Mouse (Mus musculus) cerebellum, adult 2 months (tissue): ENCODE measurements around the gene Gm45623. TPM values are rescaled to one million over a fixed set of nuclear protein-coding genes. Genes with fewer than 3 reads are reported as not detected.
A peak's percentile ranks its signal among the peaks of the same experiment; 100 is the strongest.

Source experiments
- DNase-seq, 2 experiments: peaks; one replicate each; pipeline ENCODE4 v3.0.0; 2021
- H3K27ac ChIP-seq: fragments of 200-500 bp; 2 replicates; pipeline ENCODE4 v1.5.1; 2012; ENCODE audit warnings: low read length, control low read depth, inconsistent platforms; ENCODE audit not compliant: insufficient read depth
- H3K27me3 ChIP-seq: fragments of 200-500 bp; 2 replicates; pipeline ENCODE4 v1.6.1; 2012; ENCODE audit warnings: inconsistent platforms, mild to moderate bottlenecking, low read length, moderate library complexity; ENCODE audit not compliant: control insufficient read depth, insufficient read depth
- H3K4me1 ChIP-seq: fragments of 200-500 bp; 2 replicates; pipeline ENCODE4 v1.6.1; 2011; ENCODE audit warnings: low read length; ENCODE audit not compliant: control insufficient read depth, insufficient read depth
- H3K4me3 ChIP-seq: fragments of 200-500 bp; replicated peaks from 2 replicates; pipeline ENCODE3; 2011; ENCODE audit warnings: mild to moderate bottlenecking, low read depth, low read length, control low read depth; ENCODE audit not compliant: insufficient read depth
- CTCF ChIP-seq: fragments of 200-500 bp; IDR thresholded peaks from 2 replicates; pipeline ENCODE4 v1.5.1; 2011; ENCODE audit warnings: low read depth, mild to moderate bottlenecking, control low read depth, low read length, moderate library complexity, borderline replicate concordance; ENCODE audit not compliant: insufficient read depth
- POLR2A ChIP-seq: fragments of 200-500 bp; IDR thresholded peaks from 2 replicates; pipeline ENCODE4 v1.6.1; 2011; ENCODE audit warnings: low read length, control low read depth, borderline replicate concordance; ENCODE audit not compliant: insufficient read depth
- WGBS: fragments of 180-500 bp; shearing (Covaris S2); methylation state at CpG from one replicate; pipeline ENCODE4 v1.1.7; 2018; 5-methylcytosine and 5-hydroxymethylcytosine counted together
- polyA plus RNA-seq: library from polyadenylated mRNA; depleted of rRNA; stranded (reverse); fragments of >200 nt; gene quantifications from 2 replicates; pipeline ENCODE4 v1.2.3, GENCODE M21; 2012

Gm45623 gene
- polyA plus RNA-seq, 1 experiment, result 1.6 TPM

DNA sequence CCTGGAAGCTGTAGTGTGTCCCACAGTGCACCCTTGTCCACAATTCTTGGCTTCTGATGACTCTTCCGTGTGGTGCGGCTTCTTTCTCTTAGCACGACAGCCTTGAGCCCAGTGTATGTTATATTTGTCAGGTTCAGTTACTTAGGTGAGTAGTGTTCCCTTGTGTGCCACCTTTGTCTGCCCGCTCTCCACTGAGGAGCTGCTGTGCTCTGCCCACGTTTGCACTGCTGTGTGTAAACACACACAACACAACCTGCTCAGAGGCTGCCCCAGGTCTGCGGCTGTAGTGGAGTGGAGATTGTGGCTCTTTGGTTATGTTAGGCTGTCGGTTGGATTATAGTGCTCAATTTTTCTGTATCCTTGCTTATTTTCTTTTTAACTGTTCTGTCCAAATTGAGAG lies 24.6 kb downstream of the Gm45623 start:
- WGBS, result 97% methylated on average over 7 of the region's 7 CpGs
- no peak for TF ChIP-seq POLR2A
- no peak for TF ChIP-seq CTCF
- H3K27me3 ChIP-seq, result no peaks in the 10 kb centered on the region
- DNase-seq, result no peak
- no peaks in the 10 kb centered on the region for H3K4me1 ChIP-seq
- H3K4me3 ChIP-seq, result no peak overlapping the region
- H3K27ac ChIP-seq, result no peak overlapping the region

DNA sequence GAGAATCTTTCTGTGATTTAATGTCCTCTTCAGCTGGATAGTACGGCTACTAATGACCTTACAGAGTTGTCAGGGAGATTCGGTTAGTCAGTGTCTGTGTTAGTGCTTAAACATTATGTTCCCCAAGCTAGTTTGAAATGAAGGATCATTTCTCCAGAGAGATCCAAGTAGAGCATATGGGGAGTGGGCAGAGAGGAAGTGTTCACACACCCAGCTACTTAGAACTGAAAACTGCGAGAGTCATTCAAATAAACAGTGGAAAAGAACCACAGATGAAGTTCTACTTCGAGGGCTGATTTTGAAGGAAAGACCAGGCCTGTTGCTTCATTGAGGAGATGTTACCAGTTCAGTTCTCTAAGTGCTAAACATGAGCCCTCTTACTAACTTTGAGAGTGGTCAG lies 27.1 kb downstream of the Gm45623 start:
- Histone ChIP-seq H3K27me3 (no peaks in the 10 kb centered on the region), H3K4me1 (no peaks in the 10 kb centered on the region), H3K4me3 (no peak overlapping the region), H3K27ac (no peak overlapping the region)
- no peak for TF ChIP-seq CTCF
- no peak for TF ChIP-seq POLR2A
- 79% methylated on average over 4 of the region's 4 CpGs for WGBS
- no peak for DNase-seq

DNA sequence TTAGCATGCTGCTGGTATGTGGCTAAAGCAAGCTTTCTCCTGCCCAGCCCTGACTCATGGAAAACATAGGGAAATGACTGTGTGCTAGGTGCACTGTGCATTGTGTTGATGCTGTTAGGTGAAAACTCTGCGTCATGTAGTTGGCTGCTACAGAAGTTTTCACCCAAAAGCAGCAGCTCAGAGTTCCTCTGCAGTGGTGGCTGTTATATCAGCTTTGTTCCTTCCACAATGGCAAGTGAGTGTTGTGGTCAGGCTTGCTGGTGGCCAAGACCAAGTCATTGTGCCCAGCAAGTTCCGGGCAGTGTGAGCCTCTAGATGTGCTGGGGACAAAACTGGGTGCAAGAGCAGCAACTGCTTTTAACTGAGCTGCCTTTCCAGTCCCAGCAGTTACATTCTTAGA lies 41.4 kb downstream of the Gm45623 start:
- Histone ChIP-seq H3K27me3 (no peaks in the 10 kb centered on the region), H3K4me1 (peaks cover 12% of the 10 kb centered on the region), H3K4me3 (no peak overlapping the region), H3K27ac (no peak overlapping the region)
- TF ChIP-seq CTCF (no peak), POLR2A (no peak)
- no peak for DNase-seq
- WGBS, result 91% methylated on average over 2 of the region's 2 CpGs

DNA sequence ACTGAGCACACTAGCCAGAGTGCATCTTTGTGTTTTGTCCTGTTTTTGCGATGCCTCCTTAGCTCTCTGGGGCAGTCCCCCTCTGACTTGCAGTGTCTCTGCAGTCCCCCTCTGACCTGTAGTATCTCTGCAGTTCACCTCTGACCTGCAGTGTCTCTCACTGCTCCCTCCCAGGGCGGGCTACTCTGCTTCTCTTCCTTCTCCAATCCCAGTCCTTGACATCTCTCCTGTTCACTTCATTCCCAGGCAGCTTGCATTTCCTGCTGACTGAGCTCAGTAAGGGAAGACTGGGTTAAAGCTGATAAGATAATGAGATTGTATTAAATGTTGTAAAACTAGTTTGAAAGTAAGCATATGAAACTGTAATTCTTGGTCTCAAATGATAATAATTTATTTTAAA lies 43.0 kb downstream of the Gm45623 start:
- DNase-seq, result no peak
- no peak overlapping the region for H3K27ac ChIP-seq
- TF ChIP-seq CTCF (no peak), POLR2A (no peak)
- WGBS, result 50% methylated on average over 2 of the region's 2 CpGs
- H3K4me3 ChIP-seq, result no peak overlapping the region
- H3K27me3 ChIP-seq, result no peaks in the 10 kb centered on the region
- H3K4me1 ChIP-seq, result peaks cover 18% of the 10 kb centered on the region

DNA sequence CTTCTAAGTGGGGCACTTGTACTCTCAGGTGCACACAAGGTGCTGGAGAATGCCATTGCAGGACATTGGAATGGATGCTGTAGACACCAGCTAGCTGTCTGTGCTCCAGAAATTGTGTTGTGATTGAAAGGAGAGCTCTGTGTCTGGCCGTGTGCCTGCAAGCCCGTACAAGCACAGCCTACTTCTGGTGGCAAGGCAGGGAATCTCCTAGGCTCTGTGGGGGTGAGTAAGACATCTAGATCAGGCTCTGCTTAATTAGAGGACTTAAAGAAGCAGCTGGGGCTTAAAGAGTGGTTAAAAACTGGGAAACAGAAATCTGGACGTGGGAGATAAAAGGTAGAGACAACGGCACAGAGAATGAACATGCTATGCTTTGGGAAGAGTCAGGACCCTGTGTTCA lies 46.0 kb downstream of the Gm45623 start:
- no peak for TF ChIP-seq POLR2A
- TF ChIP-seq CTCF, result no peak
- Histone ChIP-seq H3K4me1 (peaks cover 22% of the 10 kb centered on the region), H3K27ac (no peak overlapping the region), H3K27me3 (no peaks in the 10 kb centered on the region), H3K4me3 (no peak overlapping the region)
- no peak for DNase-seq
- 25% methylated on average over 4 of the region's 4 CpGs for WGBS

DNA sequence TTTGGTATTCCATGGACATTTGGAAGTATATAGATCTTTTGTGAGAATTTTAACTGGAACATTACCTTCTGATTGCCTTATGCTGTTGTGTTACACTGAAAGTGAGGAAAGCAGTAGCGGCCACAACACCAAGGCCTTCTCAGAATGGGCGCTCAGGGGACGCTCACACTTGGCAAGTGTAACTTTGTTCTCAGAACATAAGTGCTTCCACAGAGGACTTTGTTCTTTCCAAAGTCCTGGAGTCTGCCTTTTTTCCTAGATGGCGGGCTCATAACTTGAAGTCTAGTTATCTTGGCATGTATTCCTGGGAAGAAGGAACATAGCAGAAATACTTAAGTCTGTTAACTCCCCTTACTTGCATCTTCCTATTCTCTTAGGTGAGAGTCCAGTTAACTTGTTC lies 46.5 kb downstream of the Gm45623 start:
- Histone ChIP-seq H3K4me1 (peaks cover 22% of the 10 kb centered on the region), H3K27me3 (no peaks in the 10 kb centered on the region), H3K4me3 (no peak overlapping the region), H3K27ac (no peak overlapping the region)
- 88% methylated on average over 4 of the region's 4 CpGs for WGBS
- TF ChIP-seq CTCF, result no peak
- no peak for TF ChIP-seq POLR2A
- no peak for DNase-seq

DNA sequence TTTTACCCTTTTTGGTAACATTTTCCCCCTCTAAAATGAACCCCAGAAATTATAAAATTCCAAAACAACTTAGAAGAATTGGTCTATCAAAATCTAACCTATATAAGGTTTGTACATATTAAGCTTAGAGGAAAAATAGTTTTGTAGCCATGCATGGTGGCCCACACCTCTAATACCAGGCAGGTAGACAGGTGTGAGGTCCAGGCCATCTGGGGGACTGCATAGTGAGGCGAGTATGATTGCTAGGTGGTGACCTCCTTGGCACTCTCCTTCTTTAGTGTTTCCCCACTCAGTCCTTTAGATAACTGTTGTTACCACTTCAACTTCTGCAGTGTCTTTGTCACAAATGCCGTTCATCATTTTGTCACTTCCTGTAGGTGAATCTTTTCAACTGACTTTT lies 49.0 kb downstream of the Gm45623 start:
- DNase-seq, result no peak
- TF ChIP-seq CTCF (no peak), POLR2A (no peak)
- no peak overlapping the region for H3K4me3 ChIP-seq
- H3K4me1 ChIP-seq, result peaks cover 17% of the 10 kb centered on the region
- 54% methylated on average over 2 of the region's 2 CpGs for WGBS
- no peaks in the 10 kb centered on the region for H3K27me3 ChIP-seq
- H3K27ac ChIP-seq, result no peak overlapping the region

DNA sequence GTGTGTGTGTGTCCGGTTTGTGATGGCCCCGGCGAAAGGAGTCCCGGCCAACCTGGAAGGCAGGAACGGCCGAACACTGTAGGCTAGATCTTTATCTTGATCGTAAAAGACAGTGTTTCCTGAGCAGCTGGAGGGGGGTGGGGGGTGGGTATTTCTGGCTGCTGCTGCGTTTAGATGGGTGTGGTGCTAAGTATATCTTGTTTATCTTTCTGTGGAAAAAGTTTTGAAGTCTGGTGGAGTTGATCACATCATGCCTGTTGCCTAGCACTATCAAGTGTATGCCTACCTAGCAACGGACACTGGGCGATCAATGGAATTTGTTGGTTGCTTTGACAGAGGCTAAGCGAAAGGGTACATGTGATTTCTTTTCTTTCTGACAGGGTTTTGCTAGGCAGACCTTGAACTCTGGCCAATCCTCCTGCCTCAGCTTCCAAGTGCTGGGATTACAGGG lies 49.7 kb downstream of the Gm45623 start:
- H3K4me3 ChIP-seq, result peak overlapping the region; percentile 82
- H3K27me3 ChIP-seq, result no peaks in the 10 kb centered on the region
- H3K27ac ChIP-seq, result peak overlapping the region; percentile 68; the same call in 1 of the 2 replicates
- WGBS, result under 1% methylated on average over 11 of the region's 11 CpGs
- TF ChIP-seq POLR2A (no peak), CTCF (no peak)
- peaks cover 14% of the 10 kb centered on the region for H3K4me1 ChIP-seq
- no peak for DNase-seq

DNA sequence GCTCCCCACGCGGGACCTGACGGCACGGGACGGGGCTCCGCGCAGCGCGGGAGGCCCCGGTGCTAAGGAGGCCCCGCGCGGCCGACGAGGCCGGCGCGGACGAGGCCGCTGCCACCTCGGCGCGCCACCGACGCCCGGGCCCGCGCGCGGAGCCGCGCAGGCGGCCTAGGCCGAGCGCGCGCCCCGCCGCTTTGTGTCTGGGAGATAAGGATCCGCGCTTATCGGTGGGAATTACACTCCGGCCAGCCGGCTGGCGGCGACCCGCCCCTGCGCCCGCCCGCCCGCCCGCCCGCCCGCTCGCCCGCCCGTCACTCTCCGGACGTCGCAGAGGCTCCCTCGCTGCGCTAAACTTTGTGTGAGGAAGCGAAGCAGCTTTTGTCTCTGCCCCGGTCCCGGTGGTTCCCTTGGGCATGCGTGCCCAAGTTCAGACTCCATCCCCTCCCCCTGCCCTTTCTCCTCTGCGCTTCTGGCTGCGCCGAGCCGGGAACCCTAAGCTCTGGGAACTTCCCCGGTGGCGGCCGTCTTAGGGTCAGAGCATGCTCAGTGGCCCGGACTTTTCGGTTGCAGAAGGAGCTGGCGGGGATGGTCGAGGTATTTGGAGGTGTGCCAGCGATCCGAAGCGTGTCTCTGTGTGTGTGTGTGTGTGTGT lies 50.3 kb downstream of the Gm45623 start:
- peaks cover 18% of the 10 kb centered on the region for H3K4me1 ChIP-seq
- no peaks in the 10 kb centered on the region for H3K27me3 ChIP-seq
- WGBS, result under 1% methylated on average over 80 of the region's 80 CpGs

More for the DNA sequence above, 50.3 kb downstream of the Gm45623 start:
- peak; percentile 73 to 76 for DNase-seq
- Histone ChIP-seq H3K4me3 (peak overlapping the region; percentile 82), H3K27ac (peak overlapping the region; percentile 86)
- TF ChIP-seq CTCF (no peak), POLR2A (no peak)
